Mouse (Mus musculus) MEL (cell line): ENCODE data around the gene Foxj1. TPM values are rescaled to one million over a fixed set of nuclear protein-coding genes. Genes with fewer than 3 reads are reported as not detected.

Experiments
- DNase-seq: peaks from one replicate; pipeline ENCODE4 v3.0.0; 2011; ENCODE audit warnings: low read depth, low spot score
- H3K27ac ChIP-seq: 2 replicates; pipeline ENCODE4 v1.5.1; 2012; ENCODE audit warnings: low read depth, mild to moderate bottlenecking, control low read depth, low read length, moderate library complexity; ENCODE audit not compliant: control insufficient read depth
- H3K27me3 ChIP-seq, 2 experiments: fragments of 150-350 bp in 1 of 2; sonication (generic) in 1 of 2; 2 replicates each; pipeline ENCODE4 v1.6.1; 2012; ENCODE audit warnings: low read length in 2 of 2, mild to moderate bottlenecking in 2 of 2, improper control_type of control experiment in 1 of 2, moderate library complexity in 1 of 2; ENCODE audit not compliant: insufficient read depth in 2 of 2, control insufficient read depth in 1 of 2
- H3K36me3 ChIP-seq, 2 experiments: 2 replicates each; pipeline ENCODE4 v1.6.1; 2012 to 2014; ENCODE audit warnings: low read length in 2 of 2, improper control_type of control experiment in 1 of 2, inconsistent platforms in 1 of 2, mild to moderate bottlenecking in 1 of 2; ENCODE audit not compliant: insufficient read depth in 2 of 2, control insufficient read depth in 1 of 2
- H3K4me1 ChIP-seq, 2 experiments: fragments of 150-350 bp in 1 of 2; sonication (generic) in 1 of 2; 2 replicates each; pipeline ENCODE4 v1.6.1; 2012; ENCODE audit warnings: low read length in 2 of 2, improper control_type of control experiment in 1 of 2, mild to moderate bottlenecking in 1 of 2; ENCODE audit not compliant: insufficient read depth in 2 of 2, control insufficient read depth in 1 of 2
- H3K4me3 ChIP-seq, 2 experiments: fragments of 150-350 bp in 1 of 2; sonication (generic) in 1 of 2; 2 replicates each; pipeline ENCODE4 v1.5.1; 2012; ENCODE audit warnings: low read depth in 2 of 2, low read length in 2 of 2, mild to moderate bottlenecking in 2 of 2, moderate library complexity in 2 of 2, control low read depth in 1 of 2, improper control_type of control experiment in 1 of 2; ENCODE audit not compliant: control insufficient read depth in 1 of 2, insufficient read depth in 1 of 2
- H3K79me2 ChIP-seq: 2 replicates; pipeline ENCODE4 v1.6.1; 2012; ENCODE audit warnings: mild to moderate bottlenecking, low read length, moderate library complexity; ENCODE audit not compliant: control insufficient read depth, poor library complexity, insufficient read depth
- H3K9ac ChIP-seq: 2 replicates; pipeline ENCODE4 v1.6.1; 2012; ENCODE audit warnings: low read depth, mild to moderate bottlenecking, control low read depth, low read length, moderate library complexity; ENCODE audit not compliant: control insufficient read depth, poor library complexity, severe bottlenecking
- H3K9me3 ChIP-seq: fragments of 150-350 bp; sonication (generic); replicated peaks from 2 replicates; pipeline ENCODE4 v1.6.1; 2012; ENCODE audit warnings: mild to moderate bottlenecking, low read length, improper control_type of control experiment, moderate library complexity; ENCODE audit not compliant: insufficient read depth
- CTCF ChIP-seq, 3 experiments: IDR thresholded peaks in 2 of 3; conservative IDR thresholded peaks in 1 of 3; 2 replicates each; pipeline ENCODE4 v1.5.1; 2011 to 2012; ENCODE audit warnings: low read length in 3 of 3, low read depth in 2 of 3, mild to moderate bottlenecking in 2 of 3, improper control_type of control experiment in 1 of 3, inconsistent platforms in 1 of 3, mixed read lengths in 1 of 3, moderate library complexity in 1 of 3; ENCODE audit not compliant: control insufficient read depth in 1 of 3, insufficient read depth in 1 of 3, poor library complexity in 1 of 3, severe bottlenecking in 1 of 3
- ETS1 ChIP-seq: IDR thresholded peaks from 2 replicates; pipeline ENCODE4 v1.6.1; 2012; ENCODE audit warnings: low read depth, mild to moderate bottlenecking, inconsistent platforms, low read length, improper control_type of control experiment, moderate library complexity
- GABPA ChIP-seq: IDR thresholded peaks from 2 replicates; pipeline ENCODE4 v1.6.1; 2012; ENCODE audit warnings: low read depth, mild to moderate bottlenecking, inconsistent platforms, low read length, improper control_type of control experiment, moderate library complexity
- GATA1 ChIP-seq: IDR thresholded peaks from 2 replicates; pipeline ENCODE4 v1.6.1; 2011; ENCODE audit warnings: low read depth, low read length, improper control_type of control experiment
- HCFC1 ChIP-seq: IDR thresholded peaks from 2 replicates; pipeline ENCODE4 v1.6.1; 2012; ENCODE audit warnings: low read depth, mild to moderate bottlenecking, inconsistent platforms, low read length, improper control_type of control experiment, moderate library complexity
- MAX ChIP-seq: IDR thresholded peaks from 2 replicates; pipeline ENCODE4 v1.6.1; 2011; ENCODE audit warnings: low read length, improper control_type of control experiment
- MAZ ChIP-seq: IDR thresholded peaks from 2 replicates; pipeline ENCODE4 v1.6.1; 2012; ENCODE audit warnings: low read depth, mild to moderate bottlenecking, inconsistent platforms, low read length, improper control_type of control experiment
- MEF2A ChIP-seq: IDR thresholded peaks from 2 replicates; pipeline ENCODE4 v1.6.1; 2014; ENCODE audit warnings: low read depth, mild to moderate bottlenecking, inconsistent platforms, low read length, improper control_type of control experiment; ENCODE audit not compliant: poor library complexity, insufficient replicate concordance, severe bottlenecking; ENCODE audit errors: extremely low read depth
- NELFE ChIP-seq: IDR thresholded peaks from 2 replicates; pipeline ENCODE4 v1.6.1; 2011; ENCODE audit warnings: low read depth, low read length, improper control_type of control experiment
- POLR2AphosphoS2 ChIP-seq: IDR thresholded peaks from 2 replicates; pipeline ENCODE4 v1.6.1; 2011; ENCODE audit warnings: low read length, improper control_type of control experiment
- POLR2AphosphoS5 ChIP-seq: IDR thresholded peaks from 2 replicates; pipeline ENCODE4 v1.6.1; 2012; ENCODE audit warnings: low read depth, borderline replicate concordance, mild to moderate bottlenecking, inconsistent platforms, low read length, moderate library complexity, mixed read lengths
- RAD21 ChIP-seq: IDR thresholded peaks from 2 replicates; pipeline ENCODE4 v1.6.1; 2011; ENCODE audit warnings: mild to moderate bottlenecking, low read depth, low read length, improper control_type of control experiment
- SIN3A ChIP-seq: IDR thresholded peaks from 2 replicates; pipeline ENCODE4 v1.6.1; 2012; ENCODE audit warnings: low read length, improper control_type of control experiment, inconsistent platforms
- SMC3 ChIP-seq: IDR thresholded peaks from 2 replicates; pipeline ENCODE4 v1.6.1; 2011; ENCODE audit warnings: low read depth, low read length, improper control_type of control experiment
- TAL1 ChIP-seq: IDR thresholded peaks from 2 replicates; pipeline ENCODE4 v1.6.1; 2012; ENCODE audit warnings: mild to moderate bottlenecking, inconsistent platforms, low read length, moderate library complexity, mixed read lengths
- UBTF ChIP-seq: IDR thresholded peaks from 2 replicates; pipeline ENCODE4 v1.6.1; 2012; ENCODE audit warnings: low read depth, mild to moderate bottlenecking, inconsistent platforms, low read length, improper control_type of control experiment, moderate library complexity, borderline replicate concordance; ENCODE audit not compliant: insufficient read depth
- ZKSCAN1 ChIP-seq: IDR thresholded peaks from 2 replicates; pipeline ENCODE4 v1.6.1; 2012; ENCODE audit warnings: low read depth, mild to moderate bottlenecking, inconsistent platforms, low read length, improper control_type of control experiment, moderate library complexity
- ZNF384 ChIP-seq: IDR thresholded peaks from 2 replicates; pipeline ENCODE4 v1.6.1; 2012; ENCODE audit warnings: low read depth, mild to moderate bottlenecking, inconsistent platforms, low read length, improper control_type of control experiment
- polyA plus RNA-seq, 2 experiments: library from polyadenylated mRNA; stranded (reverse) in 1 of 2; unstranded in 1 of 2; fragments of >175 nt in 1 of 2; fragments of >200 nt in 1 of 2; gene quantifications; 2 replicates each; pipeline versions ENCODE4 v1.2.1 to v1.2.4; 2012; ENCODE audit warnings: low replicate concordance in 2 of 2, low read depth in 1 of 2; ENCODE audit not compliant: insufficient read length in 2 of 2, insufficient read depth in 1 of 2, missing spikeins in 1 of 2
- total RNA-seq: library from RNA; depleted of rRNA; stranded (reverse); fragments of 300-350 nt; gene quantifications from 2 replicates; pipeline ENCODE4 v1.2.3, GENCODE M21; 2012

The Foxj1 gene
- total and polyA plus RNA-seq, 3 experiments = 0.07 to 0.08 TPM; not detected in 1

- TF ChIP-seq MEF2A (peak; percentile 66; the same call in 1 of the 2 replicates), ETS1 (peak; percentile 75), ZKSCAN1 (no peak), POLR2AphosphoS2 (peak; percentile 83), SIN3A (peak; percentile 98), RAD21 (no peak), MAZ (peak; percentile 95)
Observed at GRCm38 (mm10) chr11:116306126-116306982, 28.8 kb downstream of the Foxj1 start (continued).

DNA sequence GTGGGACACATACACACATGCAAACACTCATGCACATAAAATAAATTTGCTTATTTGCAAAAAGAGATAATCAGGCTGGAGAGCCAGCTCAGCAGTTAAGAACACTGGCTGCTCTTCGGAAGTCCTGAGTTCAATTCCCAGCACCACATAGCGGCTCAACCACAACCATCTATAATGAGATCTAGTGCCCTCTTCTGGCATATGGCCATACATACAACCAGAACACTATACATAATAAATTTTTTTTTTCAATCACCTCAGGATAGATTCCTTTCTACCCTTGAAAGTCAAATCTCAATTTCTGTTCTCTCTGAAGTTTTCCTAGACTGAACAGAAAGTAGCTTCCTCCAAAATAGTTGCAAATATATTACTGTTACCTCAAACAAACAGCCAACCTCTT lies 29.8 kb downstream of the Foxj1 start:
- H3K79me2 ChIP-seq = peaks cover 3% of the 10 kb centered on the region; the same call in 1 of the 2 replicates
- H3K27ac ChIP-seq = no peak overlapping the region
- peak; percentile 59 for DNase-seq
- TF ChIP-seq MAX = no peak
- peak in 2 of 3 experiments; percentile 18 to 58; a peak in 3 of 6 replicates for TF ChIP-seq CTCF (IDR thresholded peaks at IDR 0.05 in 2 of 3, conservative IDR thresholded peaks at IDR 0.05 in 1 of 3; ENCODE audit: control insufficient read depth in 1 of 3, insufficient read depth in 1 of 3, low read depth in 2 of 3, low read length in 3 of 3, poor library complexity in 1 of 3, severe bottlenecking in 1 of 3)
- peak; percentile 26; the same call in 1 of the 2 replicates for TF ChIP-seq RAD21
- peak; percentile 40; the same call in 1 of the 2 replicates for TF ChIP-seq SMC3
- no peak for TF ChIP-seq NELFE
- TF ChIP-seq HCFC1 = peak; percentile 37; the same call in 1 of the 2 replicates
- peak; percentile 82 for TF ChIP-seq ZNF384
- TF ChIP-seq SIN3A = 0 out of 2 replicates have a peak, but pooled peaks have one; percentile 35
- TF ChIP-seq, all 39 proteins: peak for 6
- Histone ChIP-seq H3K9me3 (no peaks in the 10 kb centered on the region), H3K9ac (no peak overlapping the region), H3K4me3 (peak overlapping the region in 1 of 2 experiments; percentile 90; a peak in 2 of 4 replicates), H3K4me1 (peaks cover 9 to 16% of the 10 kb centered on the region in 2 experiments), H3K27me3 (no peaks in the 10 kb centered on the region), H3K36me3 (peaks cover 0 to 11% of the 10 kb centered on the region in 2 experiments; a peak in 3 of 4 replicates)

DNA sequence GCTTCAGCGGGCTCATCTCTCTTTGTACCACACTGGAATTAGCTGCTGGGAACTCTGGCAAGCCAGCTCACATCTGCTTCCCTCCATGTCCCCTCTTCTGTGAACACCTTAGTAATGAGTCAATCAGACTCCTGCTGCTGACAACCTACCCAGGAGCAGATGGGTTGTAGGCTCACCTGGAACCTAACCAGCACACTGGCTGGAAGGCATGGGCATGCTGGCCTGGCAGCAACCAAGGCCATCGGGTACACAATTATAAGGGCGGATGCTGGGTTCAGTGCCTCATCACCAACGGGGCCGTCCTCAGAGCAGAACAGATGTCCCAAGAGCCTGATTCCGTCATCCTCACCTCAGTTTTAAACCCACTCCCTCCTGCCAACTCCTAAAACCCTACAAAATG lies 36.6 kb downstream of the Foxj1 start:
- Histone ChIP-seq H3K9me3 (no peaks in the 10 kb centered on the region), H3K9ac (no peak overlapping the region), H3K27ac (no peak overlapping the region)
- TF ChIP-seq ZNF384 (no peak), MEF2A (no peak), TAL1 (no peak), RAD21 (no peak), GABPA (no peak), MAZ (no peak), GATA1 (no peak), POLR2AphosphoS5 (no peak), UBTF (no peak)
- TF ChIP-seq, all 39 proteins: peak for 0
- Histone ChIP-seq H3K36me3 (no peaks in the 10 kb centered on the region; a peak in 1 of 4 replicates), H3K79me2 (no peaks in the 10 kb centered on the region), H3K4me1 (no peaks in the 10 kb centered on the region), H3K27me3 (no peaks in the 10 kb centered on the region), H3K4me3 (no peak overlapping the region)
- DNase-seq = no peak
